Mouse (Mus musculus) A20 (cell line): ENCODE results near the gene Gm36210.

Experiments used
- DNase-seq: peaks from one replicate; pipeline ENCODE4 v3.0.0-alpha.2; 2011; ENCODE audit warnings: low read depth, low spot score

Gm36210 gene

DNA sequence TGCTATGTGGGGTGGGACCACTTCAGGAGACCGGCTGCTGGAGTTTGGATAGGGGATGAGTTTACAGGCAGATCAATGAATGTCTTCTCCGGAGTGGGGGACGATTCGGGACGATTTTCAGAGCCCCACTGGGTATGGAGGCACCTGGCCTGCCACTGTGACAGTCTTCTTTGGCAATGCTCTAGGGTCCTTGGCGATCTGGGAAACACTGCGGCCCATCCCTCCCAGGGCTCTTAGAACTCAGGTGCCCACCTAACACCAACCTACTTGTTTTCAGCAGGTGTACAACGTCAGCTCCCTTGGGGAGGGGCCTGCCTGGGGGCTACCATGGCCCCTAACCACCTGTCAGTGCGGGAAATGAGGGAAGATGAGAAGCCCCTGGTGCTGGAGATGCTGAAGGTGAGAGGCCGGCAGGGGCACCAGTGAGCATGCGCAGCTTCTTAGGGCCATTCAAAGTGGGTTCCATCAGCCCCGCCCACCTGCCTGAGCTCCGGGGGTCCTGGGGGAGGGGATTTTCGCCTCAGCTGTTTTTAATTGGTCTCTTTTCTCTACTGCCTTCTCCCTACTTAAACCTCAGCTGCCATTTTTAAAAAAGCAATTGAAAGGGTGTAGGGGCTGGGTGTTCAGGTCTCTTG, 16.7 kb upstream of the Gm36210 start:
- no peak for DNase-seq

DNA sequence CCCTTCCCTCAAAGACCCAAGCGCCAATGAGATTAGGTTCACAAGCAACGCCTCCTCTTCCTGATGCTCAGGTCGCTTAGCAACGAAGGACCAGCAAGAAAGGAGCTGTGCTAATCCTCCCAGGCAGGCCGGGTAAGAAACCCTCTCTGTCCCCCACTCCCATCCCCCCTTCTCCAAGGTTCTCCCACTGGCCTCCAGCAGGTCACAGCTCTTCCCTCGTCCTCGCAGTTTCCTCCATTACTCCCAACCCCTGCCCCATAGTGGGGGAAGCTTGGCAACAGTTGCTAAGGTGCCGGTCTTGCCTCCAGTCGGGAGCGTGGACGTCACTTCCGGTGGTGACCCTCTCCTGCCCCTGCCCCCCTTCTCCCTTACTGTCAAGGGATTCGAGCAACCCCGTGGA, 16.2 kb upstream of the Gm36210 start:
- no peak for DNase-seq

DNA sequence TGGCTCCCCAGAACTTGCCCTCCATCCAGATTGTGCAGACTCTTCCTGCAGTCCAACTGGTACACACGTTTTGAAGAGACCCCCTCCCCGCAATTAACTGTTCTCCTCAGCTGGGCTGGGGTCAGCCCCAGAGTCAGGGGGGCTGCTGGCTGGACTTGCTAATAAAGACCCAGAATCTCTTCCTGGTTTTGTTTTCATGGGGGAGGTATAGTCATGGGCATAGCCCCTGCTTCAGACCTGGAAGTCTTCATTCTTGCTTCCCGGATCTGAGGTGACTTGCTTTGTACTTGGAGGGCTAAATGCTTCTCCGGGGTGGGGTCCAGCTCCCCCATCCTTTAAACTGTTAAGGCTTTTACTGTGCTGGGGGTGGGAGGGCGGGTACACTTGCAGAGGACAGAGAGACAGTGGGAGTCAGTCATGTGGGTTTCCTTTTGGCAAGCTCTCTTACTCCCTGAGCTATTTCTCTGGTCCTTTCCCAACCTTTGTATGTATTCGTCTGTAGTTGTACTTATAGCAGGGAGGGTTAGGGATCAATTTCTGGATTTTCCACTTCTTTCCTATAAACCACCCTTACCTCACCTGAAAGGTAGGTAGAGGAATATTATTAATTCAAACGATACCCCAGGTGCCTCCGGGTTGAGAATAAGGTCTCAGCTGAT, 15.6 kb upstream of the Gm36210 start, which contains the start of gene Nat14:
Gene Nat14 (plus strand): TSS at position 205 of the 659 bp plus-strand sequence.
- no peak for DNase-seq

GRCm38 (mm10) chr7:4920976-4921823, 14.9 kb upstream of the Gm36210 start:
- DNase-seq, result no peak

- DNase-seq, result no peak
Measured at GRCm38 (mm10) chr7:4920496-4920895, 14.2 kb upstream of the Gm36210 start.

- DNase-seq, result no peak
Measured at GRCm38 (mm10) chr7:4919971-4920370, 13.7 kb upstream of the Gm36210 start.

GRCm38 (mm10) chr7:4919096-4919495, 12.8 kb upstream of the Gm36210 start:
- no peak for DNase-seq

DNA sequence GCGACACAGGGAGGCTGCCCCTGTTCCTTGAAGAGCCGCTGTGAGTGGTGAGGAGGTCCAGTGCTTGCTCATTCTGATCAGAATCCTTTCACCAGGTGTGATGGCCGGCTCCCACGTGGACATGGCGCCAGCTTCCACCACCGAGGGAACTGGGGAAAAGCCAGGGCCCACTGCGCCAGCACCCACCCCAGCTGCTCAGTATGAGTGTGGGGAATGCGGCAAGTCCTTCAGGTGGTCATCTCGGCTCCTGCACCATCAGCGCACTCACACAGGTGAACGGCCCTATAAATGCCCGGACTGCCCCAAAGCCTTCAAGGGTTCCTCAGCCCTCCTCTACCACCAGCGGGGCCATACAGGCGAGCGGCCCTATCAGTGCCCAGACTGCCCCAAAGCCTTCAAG, 12.4 kb upstream of the Gm36210 start:
- no peak for DNase-seq

- DNase-seq, result no peak
Measured at GRCm38 (mm10) chr7:4917494-4917893, 11.2 kb upstream of the Gm36210 start.

DNA sequence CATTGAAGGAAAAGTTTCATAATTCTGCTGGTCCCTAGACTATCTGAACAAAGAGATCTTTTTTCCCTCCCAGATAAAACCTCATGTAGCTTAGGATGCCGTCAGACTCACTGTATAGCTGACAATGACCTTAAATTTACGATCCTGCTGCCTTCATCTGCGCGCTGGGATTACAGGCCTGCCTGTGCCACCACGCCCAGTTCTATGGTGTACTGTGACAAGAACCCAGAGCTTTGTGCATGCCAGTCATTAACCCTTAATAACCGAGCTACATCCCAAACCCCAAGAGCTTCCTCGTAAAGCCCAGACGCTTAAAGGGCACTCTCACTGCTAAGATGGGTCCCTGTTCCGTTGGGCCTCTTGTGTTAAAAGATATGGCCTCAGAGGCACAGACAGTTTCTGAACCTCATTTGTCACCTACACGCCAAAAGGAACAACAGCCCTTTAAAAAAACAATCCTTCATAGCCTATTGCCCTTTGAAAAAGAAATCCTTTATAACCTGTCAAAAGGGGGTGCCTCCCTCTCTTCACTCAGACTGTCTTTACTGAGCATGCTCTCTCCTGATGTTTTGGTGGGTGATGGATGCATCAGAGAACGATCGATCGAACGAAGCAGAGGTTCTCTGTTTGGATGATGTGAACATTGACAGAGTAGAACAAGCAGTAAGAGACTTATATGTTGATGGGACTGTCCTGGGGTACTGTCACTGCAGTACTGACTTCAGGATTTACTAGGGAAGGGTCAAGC, 9.5 kb upstream of the Gm36210 start:
- no peak for DNase-seq

DNA sequence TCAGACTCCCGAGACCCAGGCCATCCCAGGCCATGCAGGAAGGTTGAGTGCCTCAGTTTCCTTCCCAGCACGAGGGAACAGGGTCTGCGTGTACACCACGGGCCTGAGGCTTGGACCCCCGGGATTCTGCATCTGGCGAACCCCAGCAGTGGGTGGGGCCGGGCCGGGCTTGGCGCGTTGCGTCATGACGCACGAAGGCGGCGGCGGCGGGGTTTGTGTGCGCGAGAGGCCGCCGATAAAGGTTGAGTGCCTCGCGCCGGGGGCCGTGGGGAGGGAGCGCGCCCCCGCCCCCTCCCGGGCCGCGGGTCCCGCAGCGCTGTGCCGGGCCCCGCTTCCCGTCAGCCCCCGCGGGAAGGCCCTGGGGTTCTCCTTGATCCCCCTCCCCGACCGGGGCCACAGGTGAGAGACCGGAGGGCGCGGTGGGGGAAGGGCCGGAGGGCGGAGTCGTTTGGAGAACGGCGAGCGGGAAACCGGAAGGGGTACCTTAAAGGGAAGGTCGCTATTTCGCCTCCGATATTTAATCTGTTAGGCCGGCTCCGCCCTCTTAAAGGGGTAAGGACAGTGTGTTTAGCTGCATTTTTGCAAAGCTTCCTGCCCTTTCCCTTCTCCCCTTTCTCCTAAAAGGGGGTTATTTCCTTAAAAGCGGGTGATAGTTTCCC, 8.8 kb upstream of the Gm36210 start, which contains the start of gene Zfp628:
Gene Zfp628 (plus strand): TSS at position 211 of the 659 bp plus-strand sequence.
- DNase-seq, result peak; percentile 96

DNA sequence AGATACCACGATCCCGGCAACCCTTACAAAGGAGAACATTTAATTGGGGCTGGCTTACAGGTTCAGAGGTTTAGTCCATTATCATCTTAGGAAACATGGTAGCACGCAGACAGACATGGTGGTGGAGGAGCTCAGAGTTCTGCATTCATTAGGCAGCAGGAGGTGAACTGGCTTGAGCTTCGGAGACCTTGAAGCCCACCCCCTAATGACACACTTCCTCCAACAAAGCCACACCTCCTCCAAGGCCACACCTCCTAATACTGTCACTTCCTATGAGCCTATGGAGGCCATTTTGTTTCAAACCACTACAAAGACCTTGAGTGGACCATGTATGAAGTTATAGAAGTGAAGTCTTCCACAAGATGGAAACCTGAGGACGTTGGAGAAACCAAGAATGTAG, 5.9 kb upstream of the Gm36210 start:
- peak; percentile 38 for DNase-seq

GRCm38 (mm10) chr7:4911561-4911960, 5.2 kb upstream of the Gm36210 start:
- DNase-seq, result peak; percentile 39

- DNase-seq, result no peak
Measured at GRCm38 (mm10) chr7:4902404-4902803, 3.9 kb downstream of the Gm36210 start.

GRCm38 (mm10) chr7:4901171-4901570, 5.1 kb downstream of the Gm36210 start:
- DNase-seq, result peak; percentile 61

DNA sequence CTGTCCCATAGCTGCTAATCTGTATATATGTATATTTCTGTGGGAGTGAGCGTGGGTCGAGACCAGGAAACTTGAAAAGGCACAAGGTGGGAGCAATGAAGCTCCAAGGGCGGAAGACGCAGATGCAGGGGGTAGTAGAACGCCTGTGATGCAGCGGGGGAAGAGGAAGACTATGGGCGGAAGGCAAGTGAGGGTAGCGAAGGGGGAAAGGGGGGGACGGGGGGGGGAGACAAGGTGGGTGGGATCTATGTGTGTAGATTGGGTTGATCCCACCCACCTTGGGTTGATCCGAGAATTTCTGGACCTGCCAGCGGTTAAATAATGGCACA, 5.8 kb downstream of the Gm36210 start:
- no peak for DNase-seq

GRCm38 (mm10) chr7:4899649-4900522, 6.4 kb downstream of the Gm36210 start:
- no peak for DNase-seq

DNA sequence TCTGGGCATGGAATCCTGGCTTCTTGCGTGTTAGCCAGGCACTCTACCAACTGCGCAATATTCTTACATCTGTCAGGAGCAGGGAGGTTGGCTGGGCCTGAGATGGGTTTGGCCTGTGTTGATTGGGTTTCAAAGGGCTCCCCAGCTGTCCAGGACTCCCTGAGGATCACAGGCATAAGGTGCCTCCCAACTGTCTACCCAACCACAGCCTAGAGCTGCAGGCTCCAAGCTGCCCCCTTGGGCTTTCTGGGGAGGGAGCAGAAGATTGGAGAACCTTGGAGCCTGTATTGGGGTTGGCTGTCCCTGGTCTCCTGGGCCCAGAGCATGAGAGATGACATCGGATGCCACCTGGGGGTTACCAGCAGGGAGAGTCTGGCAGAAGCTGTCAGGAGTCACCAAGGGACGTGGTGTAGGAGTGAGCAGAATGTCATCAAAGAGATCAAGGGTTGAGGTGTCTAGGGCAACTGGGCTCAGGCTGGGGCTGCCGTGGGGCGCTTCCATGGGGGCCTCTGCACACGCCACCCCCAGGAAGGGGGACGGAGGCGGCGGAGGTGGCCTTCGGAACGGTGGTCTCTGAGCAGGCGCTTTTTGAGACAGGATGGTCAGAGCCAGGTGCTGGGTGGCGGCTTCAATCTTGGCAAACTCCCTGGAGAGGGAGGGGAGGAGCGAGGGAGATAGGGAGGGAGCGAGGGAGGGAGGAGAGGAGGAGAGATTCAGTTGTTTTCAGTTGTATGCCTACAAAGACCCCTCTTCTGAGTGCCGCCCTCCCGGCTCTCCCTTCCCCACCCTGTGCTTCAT, 7.3 kb downstream of the Gm36210 start:
- no peak for DNase-seq

GRCm38 (mm10) chr7:4895186-4895585, 11.1 kb downstream of the Gm36210 start:
- no peak for DNase-seq
